Mouse (Mus musculus): Measurements from ENCODE around the gene Plcl2.
A peak's percentile ranks its signal among the peaks of the same experiment; 100 is the strongest.
"Not testable (repeated sequence)": the region's sequence is repeated elsewhere in the genome, so short reads cannot be mapped to it uniquely, and the experiment has no call there.

Gene Plcl2

DNA sequence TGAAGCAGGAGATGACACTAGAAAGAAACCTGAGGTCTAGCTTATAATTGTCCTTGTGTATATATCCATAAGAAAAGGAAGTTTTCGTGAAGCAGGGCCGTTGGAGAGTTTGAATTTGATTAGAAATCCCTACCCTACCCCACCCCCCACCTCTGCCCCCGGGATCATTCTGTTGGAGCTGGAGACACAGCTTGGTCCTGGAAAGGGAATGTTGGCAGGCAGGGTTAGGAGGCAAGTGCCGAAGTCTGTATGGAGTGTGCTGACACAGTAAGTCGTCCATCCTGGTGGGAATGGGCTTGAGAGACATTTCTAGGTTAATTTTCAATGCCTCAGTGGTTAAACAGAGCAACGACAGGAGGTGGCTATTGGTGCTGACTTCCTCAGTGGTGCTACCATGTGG, 8.4 kb upstream of the Plcl2 start:
- no peak for DNase-seq (ENCODE audit: low spot score)

GRCm38 (mm10) chr17:50503075-50503474, 6.1 kb upstream of the Plcl2 start:
- no peak for DNase-seq (ENCODE audit: low spot score)

DNA sequence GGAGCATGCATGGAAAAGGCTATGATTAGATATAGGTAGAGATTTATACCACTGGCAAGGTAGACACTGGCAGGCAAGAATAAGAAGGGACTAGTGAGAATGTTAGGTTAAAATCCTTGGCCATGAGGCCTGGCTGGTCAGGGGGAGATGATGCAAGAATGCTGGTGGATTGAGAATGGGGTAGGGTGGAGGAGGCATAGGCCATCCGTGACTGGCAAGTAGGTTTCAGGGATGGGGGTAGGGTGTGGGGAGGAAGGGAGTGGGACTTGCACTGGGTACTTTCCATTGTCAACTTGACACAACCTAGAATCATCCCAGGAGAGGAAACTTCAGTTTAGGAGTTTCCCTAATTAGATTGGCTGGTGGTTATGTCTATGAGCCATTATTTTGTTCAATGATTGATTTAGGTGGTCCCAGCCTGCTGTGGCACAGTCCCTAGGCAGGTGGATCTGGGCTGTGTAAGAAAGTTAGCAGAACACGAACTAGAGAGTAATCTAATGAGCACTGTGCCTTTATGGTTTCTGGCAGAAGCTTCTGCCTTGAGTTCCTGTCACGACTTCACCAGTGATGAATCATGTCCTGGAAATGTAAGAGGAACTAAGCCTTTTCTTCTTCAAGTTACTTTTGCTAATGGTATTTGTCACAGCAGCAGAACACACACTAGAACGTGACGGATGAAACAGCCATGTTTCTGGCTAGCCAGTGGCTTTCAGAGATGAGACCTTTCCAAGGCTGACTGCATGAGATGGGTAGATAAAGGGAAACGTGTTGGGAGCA, 4.9 kb upstream of the Plcl2 start:
- DNase-seq (ENCODE audit: low spot score): no peak

GRCm38 (mm10) chr17:50505910-50506634, 3.1 kb upstream of the Plcl2 start:
- DNase-seq (ENCODE audit: low spot score): no peak

DNA sequence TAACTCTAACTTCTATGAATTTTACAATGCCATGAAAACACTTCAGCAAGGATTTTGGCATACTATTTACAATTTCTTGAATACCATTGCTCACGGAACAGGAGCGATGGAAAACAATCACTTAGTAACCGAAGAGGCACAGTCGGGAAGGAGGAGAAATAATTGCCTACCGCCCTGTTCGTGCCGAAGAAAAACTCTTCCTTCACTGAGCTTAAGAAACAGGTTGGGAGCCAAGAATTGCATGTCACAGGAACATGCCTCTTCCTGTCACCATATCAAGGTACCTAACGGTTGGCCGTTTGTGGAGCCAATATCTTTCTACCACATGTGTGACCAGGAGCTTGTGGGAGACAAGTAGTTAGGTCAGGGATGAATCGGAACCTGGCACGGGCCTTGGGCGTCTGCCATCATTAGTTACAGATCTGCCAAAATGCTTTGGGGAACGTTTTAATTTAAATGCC, 2.3 kb upstream of the Plcl2 start:
- no peak for DNase-seq (ENCODE audit: low spot score)

- no peak for DNase-seq (ENCODE audit: low spot score)
Measured at GRCm38 (mm10) chr17:50508055-50508774, 988 bp upstream of the Plcl2 start.

GRCm38 (mm10) chr17:50508775-50509250, 390 bp upstream of the Plcl2 start:
- DNase-seq (ENCODE audit: low spot score): peak; percentile 77

- DNase-seq (ENCODE audit: low spot score): no peak
Measured at GRCm38 (mm10) chr17:50510279-50510678, 1.1 kb downstream of the Plcl2 start.

DNA sequence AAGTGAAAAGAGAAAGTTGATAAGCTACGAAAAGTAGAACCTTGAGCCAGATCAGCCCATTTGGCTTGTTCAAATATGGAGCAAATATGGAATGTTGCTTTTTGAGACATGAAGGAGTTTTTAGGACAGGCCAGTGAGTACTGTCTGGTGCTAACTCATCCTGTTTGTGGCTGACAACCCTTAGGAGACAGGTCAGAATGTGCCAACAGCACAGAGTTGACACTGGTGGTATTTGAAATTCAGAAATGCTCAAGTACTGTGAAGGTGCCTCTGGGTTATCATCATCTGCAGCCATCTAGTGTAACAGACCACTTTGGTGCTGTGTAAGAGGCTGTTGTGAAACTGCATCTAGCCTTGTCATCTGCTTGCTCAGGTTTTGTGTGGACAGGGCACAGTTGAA, 1.5 kb downstream of the Plcl2 start:
- no peak for DNase-seq (ENCODE audit: low spot score)

DNA sequence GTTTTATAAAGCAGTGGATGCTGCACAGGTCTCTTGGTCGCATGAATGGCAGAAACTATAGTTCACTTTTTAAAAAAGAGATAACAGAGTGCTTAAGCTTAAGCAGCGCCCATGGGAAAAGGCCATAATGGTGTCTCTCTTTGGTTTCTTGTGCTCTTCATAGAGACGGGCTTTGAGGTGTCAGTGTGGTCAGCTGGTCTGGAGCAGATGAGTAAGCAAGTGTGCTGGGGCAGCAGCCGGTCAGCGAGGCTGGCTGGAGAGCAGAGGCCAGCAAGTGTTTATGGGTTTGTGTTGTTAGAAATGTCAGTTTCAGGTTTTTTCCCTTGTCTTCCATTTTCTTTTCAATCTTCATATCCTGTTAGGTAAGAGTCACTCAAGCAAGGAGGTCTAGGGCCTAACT, 3.0 kb downstream of the Plcl2 start:
- DNase-seq (ENCODE audit: low spot score): no peak

- no peak for DNase-seq (ENCODE audit: low spot score)
Measured at GRCm38 (mm10) chr17:50512841-50513240, 3.6 kb downstream of the Plcl2 start.

GRCm38 (mm10) chr17:50513376-50513775, 4.2 kb downstream of the Plcl2 start:
- no peak for DNase-seq (ENCODE audit: low spot score)

GRCm38 (mm10) chr17:50514012-50514411, 4.8 kb downstream of the Plcl2 start:
- no peak for DNase-seq (ENCODE audit: low spot score)

DNA sequence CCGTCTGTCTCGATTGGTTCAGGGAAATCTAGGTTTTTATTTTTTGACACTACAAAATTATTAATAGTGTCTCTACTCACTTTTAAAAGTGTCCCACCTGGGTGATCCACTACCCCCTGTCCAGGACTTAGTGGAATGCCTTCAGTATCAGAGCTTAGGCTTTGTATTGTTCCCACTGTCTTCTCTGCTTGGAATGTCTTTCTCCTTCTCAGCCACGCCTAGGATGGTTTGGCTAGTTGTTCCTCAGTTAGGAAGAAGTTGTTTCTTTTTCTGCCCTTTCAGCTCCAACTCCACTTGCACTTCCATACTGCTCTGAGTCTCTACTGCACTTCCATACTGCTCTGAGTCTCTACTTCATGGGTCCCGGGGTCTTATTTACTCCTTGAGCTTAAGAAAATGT, 6.7 kb downstream of the Plcl2 start:
- DNase-seq (ENCODE audit: low spot score): no peak

DNA sequence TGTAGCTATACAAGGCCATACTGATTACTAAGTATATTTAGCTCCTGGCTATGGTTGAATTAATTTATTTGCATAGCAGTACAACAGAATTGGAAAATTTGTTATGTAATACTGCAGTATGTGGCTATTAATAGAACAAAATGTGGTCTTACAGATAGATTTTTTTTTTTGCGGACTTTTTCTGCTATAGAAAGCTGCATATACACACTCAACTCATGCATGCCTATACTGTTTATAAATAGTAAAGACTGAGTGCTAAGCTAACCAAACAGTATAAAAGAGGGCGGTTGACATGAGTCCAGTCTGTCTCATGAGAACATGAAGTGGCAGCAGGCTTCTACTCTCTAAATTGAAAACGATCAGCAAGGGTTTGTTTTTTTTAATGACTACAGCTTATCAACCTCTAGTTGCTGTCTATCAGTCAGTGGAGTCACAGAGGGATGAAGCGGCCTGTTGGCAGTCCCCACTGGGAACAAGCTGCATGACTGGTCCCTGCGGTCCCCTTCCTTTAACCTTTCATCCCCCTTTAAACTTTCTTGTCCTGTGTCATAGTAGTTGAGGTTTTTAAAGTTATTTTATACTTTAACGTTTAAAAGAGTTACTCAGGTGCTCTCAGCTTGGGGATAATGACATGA, 8.7 kb downstream of the Plcl2 start:
- DNase-seq (ENCODE audit: low spot score): no peak

DNA sequence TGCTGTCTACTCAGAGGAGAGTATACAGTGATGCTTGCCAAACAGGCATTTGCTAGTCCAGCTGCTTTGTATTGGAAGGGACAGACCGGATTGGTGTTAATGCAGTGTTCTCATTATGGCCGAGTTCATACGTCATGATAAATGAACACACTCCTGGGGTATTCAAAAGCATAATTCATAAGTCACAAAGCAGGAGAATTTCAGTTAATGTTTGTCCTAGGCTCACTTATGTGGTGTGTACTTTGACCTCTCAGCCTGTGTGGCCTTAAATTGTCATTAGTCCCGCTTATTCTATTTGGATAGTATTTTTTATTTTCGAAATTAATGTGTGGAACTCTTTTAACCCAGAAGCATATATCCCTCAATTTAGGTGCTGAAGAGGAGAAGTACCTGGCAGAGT, 10.4 kb downstream of the Plcl2 start:
- DNase-seq (ENCODE audit: low spot score): no peak

DNA sequence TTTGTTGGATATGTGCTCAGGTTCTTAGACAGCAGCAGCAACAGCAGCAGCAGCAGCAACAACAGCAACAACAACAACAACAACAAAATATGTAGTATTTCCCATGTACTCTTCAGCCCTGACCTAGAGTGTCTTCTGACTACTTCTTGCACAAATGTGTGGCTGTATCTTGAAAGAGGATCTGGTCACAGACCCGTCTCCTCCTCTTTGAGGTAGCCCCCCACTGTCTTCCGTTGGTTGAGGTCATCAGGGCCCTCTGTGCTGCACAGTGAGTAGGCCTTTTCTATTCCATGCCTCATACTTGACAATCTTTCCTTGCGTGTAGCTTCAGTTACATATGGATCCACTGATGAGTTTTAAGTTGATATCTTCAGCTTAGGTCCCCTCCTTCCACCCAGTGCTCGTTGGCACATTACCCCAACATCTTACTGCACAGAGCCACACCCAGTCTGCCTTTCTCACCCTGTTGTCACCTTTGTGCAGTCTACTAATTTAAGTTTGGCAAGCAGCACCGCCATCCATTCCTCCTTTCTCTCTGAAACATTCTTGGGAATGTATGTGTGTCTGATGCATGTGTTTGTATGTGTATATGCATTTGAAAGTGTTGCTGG, 13.4 kb downstream of the Plcl2 start:
- no peak for DNase-seq (ENCODE audit: low spot score)

DNA sequence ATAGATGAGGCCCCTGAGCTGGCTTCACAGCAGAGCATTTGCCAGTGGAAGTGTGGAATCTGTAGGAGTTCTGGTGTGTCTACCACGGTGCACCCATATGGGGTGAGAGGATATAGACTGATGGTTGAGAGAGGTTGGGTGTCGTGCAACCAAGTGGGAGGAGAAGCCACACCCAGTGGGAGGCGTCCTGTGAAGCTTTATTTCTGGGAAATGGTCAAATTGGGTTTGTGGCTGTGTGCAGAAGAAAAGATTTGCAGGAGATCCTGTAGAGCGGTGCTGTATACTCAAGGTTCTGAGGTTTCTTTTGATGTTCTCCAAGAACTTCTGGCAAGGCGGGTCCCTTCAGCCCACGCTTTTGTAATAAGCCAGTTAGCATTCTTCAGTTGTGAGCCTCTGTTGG, 15.8 kb downstream of the Plcl2 start:
- DNase-seq (ENCODE audit: low spot score): no peak

DNA sequence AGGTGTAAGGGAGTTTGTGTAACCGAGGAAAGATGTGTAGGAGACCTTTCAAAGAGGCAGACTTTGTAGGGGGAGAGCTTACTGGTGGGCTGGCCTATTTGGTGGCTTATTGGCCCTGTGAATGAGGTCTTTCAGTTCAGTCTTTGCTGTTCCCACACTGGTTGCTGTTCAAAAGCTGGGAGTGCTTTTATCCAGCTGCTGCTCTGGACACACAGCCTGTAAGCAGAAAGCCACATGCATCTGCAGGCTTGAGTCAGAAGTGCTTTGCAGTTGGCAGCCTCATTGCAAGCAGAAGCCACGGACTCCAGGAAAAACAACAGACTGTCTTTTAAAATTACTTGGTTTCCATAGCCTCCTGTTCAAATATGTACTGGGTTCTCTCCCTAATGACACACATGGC, 16.6 kb downstream of the Plcl2 start:
- DNase-seq (ENCODE audit: low spot score): no peak

DNA sequence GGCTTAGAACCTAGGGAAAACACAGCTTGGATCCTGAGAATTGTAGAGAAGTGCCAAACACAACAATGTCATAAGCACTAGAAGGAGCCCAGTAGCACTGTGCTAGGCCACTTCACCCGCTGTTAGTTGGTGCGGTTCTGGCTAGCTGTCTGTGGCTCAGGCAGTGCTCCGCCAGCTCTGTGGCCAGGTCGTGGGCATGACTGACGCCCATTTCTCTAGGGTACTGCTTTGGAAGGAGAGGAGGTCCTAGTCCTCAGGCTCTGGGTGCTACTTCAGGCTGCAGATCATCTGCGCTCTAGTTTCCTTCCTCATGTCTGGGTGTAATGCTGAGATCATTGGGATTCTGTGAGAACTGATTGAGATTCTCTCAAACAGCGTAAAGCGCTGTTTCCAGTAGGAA, 20.9 kb downstream of the Plcl2 start:
- no peak for DNase-seq (ENCODE audit: low spot score)

DNA sequence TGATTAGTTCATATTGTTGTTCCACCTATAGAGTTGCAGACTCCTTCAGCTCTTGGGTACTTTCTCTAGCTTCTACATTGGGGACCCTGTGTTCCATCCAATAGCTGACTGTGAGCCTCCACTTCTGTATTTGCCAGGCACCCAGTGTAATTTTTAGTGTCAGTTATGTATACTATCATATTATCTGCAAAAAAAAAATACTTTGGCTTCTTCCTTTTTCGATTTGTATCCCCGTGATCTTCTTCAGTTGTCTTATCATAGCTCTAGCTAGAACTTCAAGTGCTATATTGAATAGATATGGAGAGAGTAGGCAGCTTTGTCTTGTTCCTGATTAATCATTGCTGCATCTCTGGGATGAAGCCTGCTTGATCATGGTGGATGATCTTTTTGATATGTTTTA, 25.7 kb downstream of the Plcl2 start:
- not testable (repeated sequence) for DNase-seq (ENCODE audit: low spot score)
